Mouse (Mus musculus): ENCODE data around the gene Tmem151a. TPM values are rescaled to one million over a fixed set of nuclear protein-coding genes. Genes with fewer than 3 reads are reported as not detected.

Gene Tmem151a
- total RNA-seq, 2 experiments from 2014 or later: 0.62 to 5.1 TPM

GRCm38 (mm10) chr19:5050047-5050905 is 35.1 kb downstream of the Tmem151a start, which contains the start of gene Rin1:
TSS of gene Rin1 (plus strand) at chr19:5050481.
- peak; percentile 10; the same call in 1 of the 2 replicates for ATAC-seq (replicated peaks; ENCODE audit: poor library complexity, severe bottlenecking)

- ATAC-seq (replicated peaks; ENCODE audit: poor library complexity, severe bottlenecking): no peak
Observed at GRCm38 (mm10) chr19:5049325-5049724, 36.0 kb downstream of the Tmem151a start.

DNA sequence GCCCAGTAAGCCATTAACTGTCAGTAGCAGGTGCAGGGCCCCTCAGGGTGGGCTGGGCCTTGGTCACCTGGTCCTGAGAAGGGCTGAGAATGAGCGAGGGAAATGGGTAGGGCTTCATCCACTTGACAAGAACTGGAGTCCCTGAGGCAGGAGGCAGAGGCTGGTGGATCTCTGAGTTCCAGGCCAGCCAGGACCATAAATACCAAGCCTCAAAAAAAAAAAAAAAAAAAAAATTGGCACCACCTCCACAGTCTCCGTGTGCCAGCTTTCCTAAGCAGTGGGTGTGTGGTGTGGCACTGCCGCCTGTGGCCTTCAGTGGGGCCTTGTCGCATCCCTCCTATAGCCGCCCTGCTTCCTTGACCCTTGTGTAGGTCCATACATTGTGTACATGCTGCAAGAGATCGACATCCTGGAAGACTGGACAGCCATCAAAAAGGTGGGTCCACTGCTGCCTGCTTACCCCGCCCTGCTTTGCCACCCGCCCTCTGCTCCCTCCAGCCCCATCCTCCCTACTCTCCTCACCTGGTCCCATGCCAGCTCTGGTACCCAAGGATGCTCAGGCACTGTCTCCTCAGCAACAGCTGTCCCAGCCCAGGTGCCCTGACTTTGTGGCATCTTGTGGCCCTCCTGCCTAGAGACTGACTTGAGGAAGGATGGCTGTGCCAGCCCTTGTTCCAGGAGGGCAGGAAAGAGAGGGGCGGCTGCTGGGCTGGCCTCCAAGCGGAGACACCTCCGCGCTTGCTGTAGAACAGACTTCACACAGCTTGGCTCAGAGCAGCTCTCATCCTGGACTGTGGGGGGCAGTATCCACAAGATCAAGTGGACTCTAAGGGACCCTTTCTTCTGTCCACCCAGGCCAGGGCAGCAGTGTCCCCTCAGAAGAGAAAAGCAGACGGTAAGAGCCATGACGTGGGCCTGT is 36.9 kb downstream of the Tmem151a start:
- no peak for ATAC-seq (replicated peaks; ENCODE audit: poor library complexity, severe bottlenecking)

- ATAC-seq (replicated peaks; ENCODE audit: poor library complexity, severe bottlenecking): no peak
Observed at GRCm38 (mm10) chr19:5045531-5045930, 39.8 kb downstream of the Tmem151a start.

- no peak for ATAC-seq (replicated peaks; ENCODE audit: poor library complexity, severe bottlenecking)
Observed at GRCm38 (mm10) chr19:5041588-5041987, 43.7 kb downstream of the Tmem151a start.

DNA sequence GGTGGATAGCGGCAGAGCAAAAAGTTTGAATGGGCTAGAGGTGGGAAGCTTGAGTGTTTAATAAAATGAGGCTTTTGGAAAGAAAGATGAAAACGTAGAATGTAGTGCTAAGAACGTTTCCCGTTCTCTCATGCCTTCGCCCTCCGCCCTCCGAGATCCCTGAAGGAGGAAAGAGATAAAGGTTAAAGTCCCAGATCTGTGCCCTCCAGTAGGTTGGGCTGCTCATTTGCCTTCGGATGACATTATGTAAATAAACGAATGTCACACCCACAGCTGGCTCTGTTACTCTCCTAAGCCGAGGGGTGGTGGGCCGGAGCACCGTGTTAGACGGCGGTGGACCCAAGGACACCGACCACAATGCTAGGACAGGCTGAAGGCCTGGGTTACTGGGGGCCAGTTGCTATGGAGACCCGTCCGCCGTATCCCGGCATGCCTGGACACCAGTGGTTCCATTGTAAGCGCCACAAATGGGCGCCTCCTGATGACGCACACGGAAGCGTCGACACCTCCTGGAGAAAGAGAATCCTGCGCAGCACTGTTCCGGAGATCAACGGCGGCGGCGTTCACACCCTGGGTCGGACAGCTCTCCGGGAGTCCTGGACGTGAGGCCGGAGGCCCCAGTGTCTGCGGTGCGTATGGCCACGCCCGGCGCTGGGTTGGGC is 44.3 kb downstream of the Tmem151a start, which contains the start of gene Brms1:
TSS of gene Brms1 (plus strand) at position 493 of the 662 bp plus-strand sequence.
- ATAC-seq (replicated peaks; ENCODE audit: poor library complexity, severe bottlenecking): peak; percentile 83

DNA sequence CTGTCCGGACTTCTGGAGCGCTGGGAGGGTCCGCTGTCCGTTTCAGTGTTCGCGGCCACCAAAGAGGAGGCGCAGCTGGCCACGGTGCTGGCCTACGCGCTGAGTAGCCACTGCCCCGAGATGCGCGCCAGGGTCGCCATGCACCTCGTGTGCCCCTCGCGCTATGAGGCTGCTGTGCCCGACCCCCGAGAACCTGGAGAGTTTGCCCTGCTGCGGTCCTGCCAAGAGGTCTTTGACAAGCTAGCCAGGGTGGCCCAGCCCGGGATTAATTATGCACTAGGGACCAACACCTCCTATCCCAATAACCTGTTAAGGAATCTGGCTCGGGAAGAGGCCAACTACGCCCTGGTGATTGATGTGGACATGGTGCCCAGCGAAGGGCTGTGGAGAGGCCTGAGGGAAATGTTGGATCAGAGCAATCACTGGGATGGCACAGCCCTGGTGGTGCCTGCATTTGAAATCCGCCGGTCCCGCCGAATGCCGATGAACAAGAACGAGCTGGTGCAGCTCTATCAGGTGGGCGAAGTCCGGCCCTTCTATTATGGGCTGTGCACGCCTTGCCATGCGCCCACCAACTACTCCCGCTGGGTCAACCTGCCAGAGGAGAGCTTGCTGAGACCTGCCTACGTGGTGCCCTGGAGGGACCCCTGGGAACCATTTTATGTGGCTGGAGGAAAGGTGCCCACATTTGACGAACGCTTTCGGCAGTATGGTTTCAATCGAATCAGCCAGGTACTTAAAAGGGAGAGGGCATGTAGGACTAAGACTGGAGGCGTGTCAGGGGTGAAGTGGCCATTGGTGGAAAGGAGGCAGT is 45.8 kb downstream of the Tmem151a start:
- no peak for ATAC-seq (replicated peaks; ENCODE audit: poor library complexity, severe bottlenecking)

GRCm38 (mm10) chr19:5038709-5039156 is 46.6 kb downstream of the Tmem151a start, which contains the start of the genes B4gat1 and AC124502.3:
TSS of gene B4gat1 (plus strand) at chr19:5038826.
TSS of gene AC124502.3 (plus strand) at chr19:5038891.
- peak; percentile 81 for ATAC-seq (replicated peaks; ENCODE audit: poor library complexity, severe bottlenecking)

DNA sequence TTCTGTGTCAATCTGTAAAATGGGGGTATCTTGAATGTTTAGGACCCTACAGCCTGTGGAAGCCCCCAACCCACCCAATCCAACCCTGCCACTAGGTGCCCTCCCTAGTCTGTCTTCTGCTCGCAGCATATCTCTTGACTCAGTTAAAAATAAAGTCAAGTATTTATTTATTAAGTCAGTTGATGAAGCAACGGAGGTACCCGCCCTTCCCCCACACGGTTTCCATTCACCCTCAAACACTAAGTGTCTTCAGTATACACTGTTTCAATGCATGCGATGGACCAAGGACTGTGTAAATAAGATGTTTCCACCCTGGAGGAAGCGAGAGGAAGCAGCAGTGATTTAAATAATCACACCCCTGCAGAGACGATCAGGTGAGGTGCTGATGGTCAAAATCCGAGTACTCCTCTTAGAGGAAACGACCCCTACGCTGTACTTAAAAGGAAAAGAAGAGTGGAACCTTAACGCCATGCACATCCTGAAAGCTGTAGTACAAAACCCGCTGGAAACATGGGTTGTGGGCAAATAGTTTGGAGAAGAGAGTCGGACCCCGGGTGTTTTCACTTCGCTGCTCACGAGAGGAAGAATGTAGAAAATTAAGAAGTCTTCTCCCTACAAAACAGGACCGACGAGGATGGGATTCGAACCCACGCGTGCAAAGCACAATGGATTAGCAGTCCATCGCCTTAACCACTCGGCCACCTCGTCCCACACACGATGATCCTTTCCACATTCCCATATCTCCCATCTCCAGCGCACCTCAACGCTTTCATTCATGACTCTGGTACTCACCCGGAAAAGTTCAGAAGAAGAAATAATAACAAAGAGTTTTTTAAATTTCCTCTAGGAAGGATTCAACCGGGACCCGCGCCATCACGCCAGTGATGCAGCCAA is 47.4 kb downstream of the Tmem151a start:
- no peak for ATAC-seq (replicated peaks; ENCODE audit: poor library complexity, severe bottlenecking)

DNA sequence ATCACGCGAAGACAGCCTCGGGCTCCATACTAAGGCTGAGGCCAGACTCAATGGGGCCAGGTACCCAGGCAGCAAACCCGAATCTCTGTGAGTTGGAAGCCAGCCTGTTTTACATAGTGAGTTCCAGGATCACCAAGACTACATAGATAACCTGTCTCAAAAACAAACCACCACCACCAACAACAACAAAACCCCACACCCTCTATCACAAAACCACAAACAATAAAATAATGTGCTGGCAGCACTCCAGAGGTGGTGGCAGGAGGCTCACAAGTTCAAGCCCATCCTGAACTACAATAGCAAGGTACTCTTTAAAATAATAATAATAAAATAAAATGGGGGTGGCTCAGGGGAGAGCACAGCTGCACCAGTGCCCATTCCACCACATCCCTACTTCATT is 48.8 kb downstream of the Tmem151a start:
- ATAC-seq (replicated peaks; ENCODE audit: poor library complexity, severe bottlenecking): no peak

DNA sequence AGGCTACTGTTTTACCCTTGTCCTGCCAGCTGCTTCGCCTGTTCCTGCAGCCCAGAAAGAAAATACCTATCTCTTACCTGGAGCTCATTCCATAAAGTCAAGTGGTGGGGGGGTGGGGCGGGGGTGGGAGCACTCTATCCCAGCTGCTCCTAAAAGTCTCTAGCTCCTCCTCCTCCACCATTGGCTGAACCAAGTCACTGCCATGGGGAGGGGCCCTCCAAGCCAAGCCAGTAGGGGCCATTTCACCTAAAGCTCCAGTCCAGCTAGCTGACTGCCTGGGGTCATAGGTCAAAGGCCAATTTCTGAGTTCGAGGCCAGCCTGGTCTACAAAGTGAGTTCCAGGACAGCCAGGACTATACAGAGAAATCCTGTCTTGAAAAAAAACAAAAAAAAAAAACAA is 52.6 kb downstream of the Tmem151a start:
- no peak for ATAC-seq (replicated peaks; ENCODE audit: poor library complexity, severe bottlenecking)

- ATAC-seq (replicated peaks; ENCODE audit: poor library complexity, severe bottlenecking): no peak
Observed at GRCm38 (mm10) chr19:5026111-5026510, 59.2 kb downstream of the Tmem151a start.

DNA sequence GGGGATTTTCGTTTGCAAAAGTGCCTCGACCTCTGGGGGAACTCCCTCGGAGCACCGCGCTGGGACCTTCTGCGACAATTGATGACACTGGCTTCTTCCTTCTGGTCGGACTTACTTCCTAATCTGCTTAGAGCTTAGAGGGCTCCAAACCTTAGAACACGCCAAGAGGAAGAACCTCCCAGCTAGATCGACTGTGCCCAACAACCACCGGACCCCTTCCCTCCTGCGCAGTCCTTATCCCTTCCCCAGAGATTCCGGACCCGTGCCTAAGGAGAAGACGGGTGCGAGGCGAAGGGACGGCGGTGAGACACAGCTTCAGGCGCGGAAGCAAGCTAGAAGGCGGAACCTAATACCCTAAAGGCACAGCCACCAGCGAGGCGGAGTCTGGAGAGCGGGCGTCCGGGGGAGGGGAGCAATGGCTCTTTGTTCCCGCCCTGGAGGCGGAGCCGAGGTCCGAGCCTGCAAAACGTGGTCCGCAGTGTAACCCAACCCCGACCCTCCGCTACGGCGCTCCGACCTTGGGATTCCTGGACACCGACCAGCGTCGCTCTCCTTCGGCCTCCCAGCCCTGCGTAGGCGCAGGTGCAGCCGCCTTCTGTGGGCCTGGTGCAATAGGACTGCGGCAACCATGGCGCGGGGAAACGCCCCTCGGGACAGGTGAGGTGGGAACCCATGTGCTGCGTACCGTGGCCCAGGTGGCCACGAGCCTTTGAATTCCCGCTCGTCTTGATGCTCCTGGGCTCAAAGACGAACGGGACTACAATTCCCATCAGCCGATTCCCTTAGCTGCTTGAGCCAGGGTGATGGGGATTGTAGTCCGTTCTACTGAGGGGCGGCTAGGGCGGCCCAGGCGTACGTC is 61.5 kb downstream of the Tmem151a start, which contains the start of gene Slc29a2:
TSS of gene Slc29a2 (plus strand) at position 240 of the 859 bp plus-strand sequence.
- peak; percentile 96 for ATAC-seq (replicated peaks; ENCODE audit: poor library complexity, severe bottlenecking)

DNA sequence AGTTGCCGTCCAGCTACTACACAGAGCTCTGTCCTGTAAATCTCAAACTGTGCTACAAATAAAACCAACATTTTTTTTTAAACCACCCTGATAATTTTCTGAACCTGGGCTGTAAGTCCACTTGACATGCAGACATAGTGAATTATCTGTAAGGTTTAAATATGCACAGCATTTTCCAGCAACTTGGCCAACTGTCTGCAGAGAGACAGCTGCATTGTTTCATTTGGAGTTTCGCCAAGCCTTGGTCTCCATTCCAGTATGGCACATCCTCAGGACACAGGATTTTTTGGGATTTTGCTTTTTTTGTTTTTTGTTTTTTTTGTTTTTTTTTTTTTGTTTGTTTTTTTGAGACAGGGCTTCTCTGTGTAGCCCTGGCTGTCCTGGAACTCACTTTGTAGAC is 63.9 kb downstream of the Tmem151a start:
- ATAC-seq (replicated peaks; ENCODE audit: poor library complexity, severe bottlenecking): no peak
